ENCODE assay signal across 13 mouse cellular contexts in genomic region chr12:112737761-112738160, GRCm38 (mm10). TPM values are rescaled to one million over a fixed set of nuclear protein-coding genes. Genes with fewer than 3 reads are reported as not detected.
DNase-seq lines count a peak whose midpoint lies in the region; ATAC-seq lines count a peak whose summit lies in the region.
"Had no signal": no experiment of that assay in that cellular context is flagged by ENCODE, and none has a peak within 500 bp of the region (broad histone marks: within the 10 kb centered on the region; RNA-seq: fewer than 3 reads in every experiment).

No protein-coding gene starts in this region.

- H3K27ac ChIP-seq in kidney, embryonic 16.5 days (ENCODE audit: low read length), result no peak overlapping the region
- H3K27ac ChIP-seq in forebrain, embryonic 14.5 days (ENCODE audit: low read depth, low read length), result no peak overlapping the region
- H3K27ac ChIP-seq: stomach, postnatal 0 days had no signal

- no peaks in the 10 kb centered on the region for H3K9me3 ChIP-seq in kidney, embryonic 16.5 days (ENCODE audit: low read length)
- no peaks in the 10 kb centered on the region for H3K9me3 ChIP-seq in forebrain, embryonic 14.5 days (replicated peaks; ENCODE audit: control insufficient read depth, low read length)

- ATAC-seq in kidney, embryonic 16.5 days (ENCODE audit: low FRiP score, low TSS enrichment), result no peak
- ATAC-seq in erythroblast, adult 5-6 weeks (replicated peaks; ENCODE audit: low FRiP score, poor library complexity, severe bottlenecking), result no peak
- ATAC-seq in forebrain, embryonic 14.5 days, result no peak
- ATAC-seq: midbrain, embryonic 16.5 days had no signal

- no peaks in the 10 kb centered on the region for H3K27me3 ChIP-seq in kidney, embryonic 16.5 days (ENCODE audit: insufficient read depth, low read length)
- no peaks in the 10 kb centered on the region for H3K27me3 ChIP-seq in forebrain, embryonic 14.5 days (replicated peaks; ENCODE audit: control insufficient read depth, insufficient read depth, low read length)
- H3K27me3 ChIP-seq: CH12.LX had no signal

- WGBS in kidney, embryonic 16.5 days, result 91% methylated on average over 14 of the region's 14 CpGs
- WGBS in forebrain, embryonic 14.5 days, result 82% methylated on average over 14 of the region's 14 CpGs

- H3K36me3 ChIP-seq in kidney, embryonic 16.5 days (ENCODE audit: insufficient read depth, low read length), result peaks cover 47% of the 10 kb centered on the region
- H3K36me3 ChIP-seq in forebrain, embryonic 14.5 days (ENCODE audit: control insufficient read depth, insufficient read depth, low read length), result peaks cover 82% of the 10 kb centered on the region

- peaks cover under 1% of the 10 kb centered on the region; the same call in 1 of the 2 replicates for H3K4me1 ChIP-seq in kidney, embryonic 16.5 days (ENCODE audit: insufficient read depth, low read length)
- no peaks in the 10 kb centered on the region for H3K4me1 ChIP-seq in forebrain, embryonic 14.5 days (ENCODE audit: control insufficient read depth, insufficient read depth, low read length)

- H3K4me2 ChIP-seq in kidney, embryonic 16.5 days (replicated peaks; ENCODE audit: low read depth, low read length), result no peak overlapping the region
- H3K4me2 ChIP-seq in forebrain, embryonic 14.5 days (ENCODE audit: low read length), result no peak overlapping the region

- DNase-seq in kidney, adult 18-20 months, result peak; percentile 73
- DNase-seq in adipocyte (ENCODE audit: low spot score), result peak; percentile 39
- DNase-seq in cerebellum, adult 11-12 months, result peak; percentile 95
- DNase-seq in kidney, postnatal 14 days, result peak; percentile 58
- no peak for DNase-seq in lung, adult 18-20 months
- no peak for DNase-seq in forebrain, embryonic 14.5 days (ENCODE audit: low spot score)
- DNase-seq: lung, adult 2 months; retina, postnatal 1 day had no signal

- no peak overlapping the region for H3K9ac ChIP-seq in kidney, embryonic 16.5 days (replicated peaks; ENCODE audit: low read length)
- no peak overlapping the region for H3K9ac ChIP-seq in forebrain, embryonic 14.5 days (ENCODE audit: low read length)

- H3K4me3 ChIP-seq in kidney, embryonic 16.5 days (ENCODE audit: low read length), result no peak overlapping the region
- H3K4me3 ChIP-seq in forebrain, embryonic 14.5 days (ENCODE audit: low read depth, low read length), result no peak overlapping the region

RNA-seq across cellular contexts. Expression of gene Cep170b, which starts 17.5 kb away (rescaled TPM):
- 15.7 and 17.5 TPM in 2 replicates for polyA plus RNA-seq in kidney, embryonic 16.5 days (2015; fragmentation: Nextera tagmentation; extraction: Ambion mirVana)
- total RNA-seq in erythroblast, adult 5-6 weeks (2015; ENCODE audit: low replicate concordance), result not detected in 2 replicates
- 0.51 TPM in 1 of 2 replicates, not detected in the other for total RNA-seq in erythroblast, adult 5-6 weeks (2017; ENCODE audit: low replicate concordance)
- polyA plus RNA-seq in forebrain, embryonic 14.5 days (2014; fragmentation: Nextera tagmentation; extraction: Ambion mirVana), result 10.3 and 15.7 TPM in 2 replicates

RNA-seq across cellular contexts. Expression of gene Pld4, which starts 22.7 kb away (rescaled TPM):
- 7.3 and 7.4 TPM in 2 replicates for polyA plus RNA-seq in kidney, embryonic 16.5 days (2015; fragmentation: Nextera tagmentation; extraction: Ambion mirVana)
- total RNA-seq in erythroblast, adult 5-6 weeks (2015; ENCODE audit: low replicate concordance), result 31.9 and 42.8 TPM in 2 replicates
- 14.6 and 26.6 TPM in 2 replicates for total RNA-seq in erythroblast, adult 5-6 weeks (2017; ENCODE audit: low replicate concordance)
- polyA plus RNA-seq in forebrain, embryonic 14.5 days (2014; fragmentation: Nextera tagmentation; extraction: Ambion mirVana), result 5.9 and 7.0 TPM in 2 replicates

RNA-seq across cellular contexts. Expression of gene Zbtb42, which starts 59.1 kb away (rescaled TPM):
- 6.4 and 7.0 TPM in 2 replicates for polyA plus RNA-seq in kidney, embryonic 16.5 days (2015; fragmentation: Nextera tagmentation; extraction: Ambion mirVana)
- 2.3 TPM in 1 of 2 replicates, not detected in the other for total RNA-seq in erythroblast, adult 5-6 weeks (2015; ENCODE audit: low replicate concordance)
- 0.42 and 1.2 TPM in 2 replicates for total RNA-seq in erythroblast, adult 5-6 weeks (2017; ENCODE audit: low replicate concordance)
- 1.0 and 1.8 TPM in 2 replicates for polyA plus RNA-seq in forebrain, embryonic 14.5 days (2014; fragmentation: Nextera tagmentation; extraction: Ambion mirVana)

Comparison
In these comparisons a context has a peak if more than half of its experiments do, and no peak if none do; other contexts are left out.
1. DNase-seq: peak in kidney, adult 18-20 months (single experiment), adipocyte (single experiment), cerebellum, adult 11-12 months (single experiment) and kidney, postnatal 14 days (single experiment); none in lung, adult 18-20 months (0 of 2) and forebrain, embryonic 14.5 days (single experiment).